Mouse (Mus musculus): ENCODE results near the gene Cyp2w1. TPM values are rescaled to one million over a fixed set of nuclear protein-coding genes. Genes with fewer than 3 reads are reported as not detected.

Gene Cyp2w1
- 4.8 and 8.5 TPM in 2 replicates for polyA plus RNA-seq (2015; fragmentation: Nextera tagmentation; extraction: Ambion mirVana)

DNA sequence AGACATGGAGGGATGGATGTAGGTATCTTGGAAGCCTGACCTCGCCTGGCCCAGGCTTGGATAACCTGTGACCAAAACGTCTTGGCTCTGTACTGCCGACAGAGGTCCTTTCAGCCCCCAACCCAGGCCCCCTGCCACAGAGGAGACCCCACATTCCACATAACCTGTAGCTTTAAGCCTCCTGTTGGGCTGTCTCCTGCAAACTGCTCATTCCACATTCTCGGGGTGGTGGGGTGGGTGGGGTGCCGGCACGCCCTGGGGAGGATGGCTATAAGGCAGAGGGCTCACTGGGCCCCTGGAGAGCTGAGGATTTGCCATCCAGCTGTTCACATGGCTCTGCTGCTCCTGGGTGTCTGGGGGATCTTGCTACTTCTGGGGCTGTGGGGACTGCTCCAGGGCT lies at the start of gene Cyp2w1:
Gene Cyp2w1, plus strand, starts transcription at position 301 of the 400 bp plus-strand sequence.
- Histone ChIP-seq H3K9me3 (ENCODE audit: control insufficient read depth, low read length) (no peaks in the 10 kb centered on the region), H3K4me1 (replicated peaks; ENCODE audit: control insufficient read depth, insufficient read depth) (peaks cover 6% of the 10 kb centered on the region; the same call in 1 of the 2 replicates), H3K4me3 (ENCODE audit: low read depth, low read length) (peak within 1 kb of the TSS; percentile 21; the same call in 1 of the 2 replicates), H3K9ac (ENCODE audit: low read length) (peak within 1 kb of the TSS; percentile 51), H3K27me3 (ENCODE audit: control insufficient read depth, insufficient read depth, low read length) (no peaks in the 10 kb centered on the region), H3K4me2 (replicated peaks; ENCODE audit: low read depth) (peak within 1 kb of the TSS; percentile 41), H3K27ac (replicated peaks) (peak within 1 kb of the TSS; percentile 88), H3K36me3 (ENCODE audit: control insufficient read depth, insufficient read depth, low read length) (no peaks in the 10 kb centered on the region)
- no peak for TF ChIP-seq CTCF (IDR thresholded peaks at IDR 0.05; ENCODE audit: low read depth)
- no peak for TF ChIP-seq EP300 (optimal IDR thresholded peaks at IDR 0.05)
- DNase-seq (ENCODE audit: low spot score) (no peak), ATAC-seq (ENCODE audit: low FRiP score, low TSS enrichment) (no peak)
- WGBS: 38% methylated on average over 6 of the region's 6 CpGs

DNA sequence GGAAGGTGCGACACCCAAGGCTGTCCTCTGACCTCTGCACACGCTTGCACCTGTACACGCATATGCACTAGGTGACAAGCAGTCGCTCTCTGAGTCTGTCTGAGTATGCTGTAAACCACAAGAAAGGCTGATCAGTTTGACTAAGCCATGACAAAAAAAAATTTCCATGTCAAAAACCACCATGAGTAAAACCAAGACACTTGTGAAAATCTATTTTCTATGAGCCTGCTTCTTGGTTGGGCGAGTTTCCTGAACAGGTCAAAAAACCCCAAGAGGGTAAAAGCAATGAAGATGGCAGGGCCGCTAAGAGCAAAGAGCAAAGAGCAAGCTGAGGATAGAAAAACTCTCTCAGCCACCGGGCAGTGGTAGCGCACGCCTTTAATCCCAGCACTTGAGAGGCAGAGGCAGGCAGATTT lies 48.8 kb upstream of the Cyp2w1 start:
- Histone ChIP-seq H3K4me2 (replicated peaks; ENCODE audit: low read depth) (no peak overlapping the region), H3K4me1 (replicated peaks; ENCODE audit: control insufficient read depth, insufficient read depth) (peaks cover 2% of the 10 kb centered on the region; the same call in 1 of the 2 replicates), H3K27me3 (ENCODE audit: control insufficient read depth, insufficient read depth, low read length) (no peaks in the 10 kb centered on the region), H3K36me3 (ENCODE audit: control insufficient read depth, insufficient read depth, low read length) (no peaks in the 10 kb centered on the region), H3K27ac (replicated peaks) (no peak overlapping the region), H3K4me3 (ENCODE audit: low read depth, low read length) (no peak overlapping the region), H3K9ac (ENCODE audit: low read length) (no peak overlapping the region), H3K9me3 (ENCODE audit: control insufficient read depth, low read length) (no peaks in the 10 kb centered on the region)
- WGBS: 87% methylated on average over 9 of the region's 9 CpGs
- no peak for DNase-seq (ENCODE audit: low spot score)
- TF ChIP-seq EP300 (optimal IDR thresholded peaks at IDR 0.05) (no peak), CTCF (IDR thresholded peaks at IDR 0.05; ENCODE audit: low read depth) (no peak)
- no peak for ATAC-seq (ENCODE audit: low FRiP score, low TSS enrichment)

DNA sequence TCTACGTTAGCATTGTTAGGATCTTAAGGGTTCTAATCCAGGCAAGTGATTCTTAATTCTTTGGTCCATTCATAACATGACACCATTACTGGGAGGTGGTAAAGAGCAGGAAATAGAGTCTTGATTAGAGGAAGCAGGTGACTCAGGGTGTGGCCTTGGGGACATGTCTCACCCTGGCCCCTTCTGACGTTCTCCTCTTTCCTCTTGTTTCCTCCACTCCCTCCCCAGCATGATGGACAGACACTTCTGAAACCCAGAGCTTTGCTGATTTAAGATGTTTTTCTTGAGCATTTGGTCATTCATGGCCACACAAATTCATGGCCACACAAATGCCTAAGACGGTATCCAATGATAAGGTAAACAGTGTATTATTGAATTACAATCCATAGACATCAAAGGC lies 42.5 kb upstream of the Cyp2w1 start:
- no peaks in the 10 kb centered on the region for H3K4me1 ChIP-seq (replicated peaks; ENCODE audit: control insufficient read depth, insufficient read depth)
- no peaks in the 10 kb centered on the region for H3K36me3 ChIP-seq (ENCODE audit: control insufficient read depth, insufficient read depth, low read length)
- WGBS: 53% methylated on average over 3 of the region's 3 CpGs
- no peak overlapping the region for H3K27ac ChIP-seq (replicated peaks)
- ATAC-seq (ENCODE audit: low FRiP score, low TSS enrichment): peak; percentile 66; the same call in 1 of the 2 replicates
- no peaks in the 10 kb centered on the region for H3K27me3 ChIP-seq (ENCODE audit: control insufficient read depth, insufficient read depth, low read length)
- no peak overlapping the region for H3K9ac ChIP-seq (ENCODE audit: low read length)
- no peaks in the 10 kb centered on the region for H3K9me3 ChIP-seq (ENCODE audit: control insufficient read depth, low read length)
- DNase-seq (ENCODE audit: low spot score): no peak
- TF ChIP-seq CTCF (IDR thresholded peaks at IDR 0.05; ENCODE audit: low read depth) (no peak), EP300 (optimal IDR thresholded peaks at IDR 0.05) (no peak)
- no peak overlapping the region for H3K4me2 ChIP-seq (replicated peaks; ENCODE audit: low read depth)
- no peak overlapping the region for H3K4me3 ChIP-seq (ENCODE audit: low read depth, low read length)

DNA sequence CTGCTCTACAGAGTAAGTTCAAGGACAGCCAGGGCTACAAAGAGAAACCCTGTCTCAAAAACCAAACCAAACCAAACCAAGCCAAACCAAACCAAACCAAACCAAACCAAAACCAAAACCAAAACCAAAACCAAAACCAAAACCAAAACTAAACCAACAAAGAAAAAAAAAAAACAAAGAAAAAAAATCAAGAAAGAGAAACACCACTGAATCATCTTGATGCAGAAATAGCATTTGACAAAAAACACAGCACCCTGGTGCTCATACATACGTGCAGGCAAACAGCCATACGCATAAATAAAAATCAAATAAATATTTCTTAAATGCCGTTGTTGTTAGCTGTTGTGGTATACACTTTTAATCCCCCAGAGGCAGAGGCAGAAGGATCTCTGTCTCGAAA lies 41.9 kb upstream of the Cyp2w1 start:
- ATAC-seq (ENCODE audit: low FRiP score, low TSS enrichment) (no peak), DNase-seq (ENCODE audit: low spot score) (no peak)
- Histone ChIP-seq H3K27ac (replicated peaks) (no peak overlapping the region), H3K27me3 (ENCODE audit: control insufficient read depth, insufficient read depth, low read length) (no peaks in the 10 kb centered on the region), H3K36me3 (ENCODE audit: control insufficient read depth, insufficient read depth, low read length) (no peaks in the 10 kb centered on the region), H3K9ac (ENCODE audit: low read length) (no peak overlapping the region), H3K9me3 (ENCODE audit: control insufficient read depth, low read length) (no peaks in the 10 kb centered on the region), H3K4me1 (replicated peaks; ENCODE audit: control insufficient read depth, insufficient read depth) (no peaks in the 10 kb centered on the region), H3K4me3 (ENCODE audit: low read depth, low read length) (no peak overlapping the region), H3K4me2 (replicated peaks; ENCODE audit: low read depth) (no peak overlapping the region)
- 85% methylated on average over 4 of the region's 4 CpGs for WGBS
- TF ChIP-seq EP300 (optimal IDR thresholded peaks at IDR 0.05) (no peak), CTCF (IDR thresholded peaks at IDR 0.05; ENCODE audit: low read depth) (no peak)

- no peak overlapping the region for H3K9ac ChIP-seq (ENCODE audit: low read length)
- H3K4me1 ChIP-seq (replicated peaks; ENCODE audit: control insufficient read depth, insufficient read depth): no peaks in the 10 kb centered on the region
- no peak for ATAC-seq (ENCODE audit: low FRiP score, low TSS enrichment)
- H3K4me2 ChIP-seq (replicated peaks; ENCODE audit: low read depth): no peak overlapping the region
- no peaks in the 10 kb centered on the region for H3K9me3 ChIP-seq (ENCODE audit: control insufficient read depth, low read length)
- H3K4me3 ChIP-seq (ENCODE audit: low read depth, low read length): no peak overlapping the region
- no peak for DNase-seq (ENCODE audit: low spot score)
- no peak for TF ChIP-seq EP300 (optimal IDR thresholded peaks at IDR 0.05)
- no peak for TF ChIP-seq CTCF (IDR thresholded peaks at IDR 0.05; ENCODE audit: low read depth)
- no peaks in the 10 kb centered on the region for H3K36me3 ChIP-seq (ENCODE audit: control insufficient read depth, insufficient read depth, low read length)
- H3K27me3 ChIP-seq (ENCODE audit: control insufficient read depth, insufficient read depth, low read length): no peaks in the 10 kb centered on the region
- WGBS: 86% methylated on average over 9 of the region's 9 CpGs
- H3K27ac ChIP-seq (replicated peaks): no peak overlapping the region
These were observed 40.6 kb upstream of the Cyp2w1 start for GRCm38 (mm10) chr5:139311822-139312221.

GRCm38 (mm10) chr5:139313536-139313935 lies 38.9 kb upstream of the Cyp2w1 start:
- H3K9ac ChIP-seq (ENCODE audit: low read length): no peak overlapping the region
- WGBS: 84% methylated on average over 9 of the region's 9 CpGs
- H3K4me3 ChIP-seq (ENCODE audit: low read depth, low read length): no peak overlapping the region
- H3K4me1 ChIP-seq (replicated peaks; ENCODE audit: control insufficient read depth, insufficient read depth): peaks cover 5% of the 10 kb centered on the region; the same call in 1 of the 2 replicates
- no peak overlapping the region for H3K27ac ChIP-seq (replicated peaks)
- H3K27me3 ChIP-seq (ENCODE audit: control insufficient read depth, insufficient read depth, low read length): no peaks in the 10 kb centered on the region
- no peaks in the 10 kb centered on the region for H3K36me3 ChIP-seq (ENCODE audit: control insufficient read depth, insufficient read depth, low read length)
- TF ChIP-seq CTCF (IDR thresholded peaks at IDR 0.05; ENCODE audit: low read depth) (no peak), EP300 (optimal IDR thresholded peaks at IDR 0.05) (no peak)
- no peak overlapping the region for H3K4me2 ChIP-seq (replicated peaks; ENCODE audit: low read depth)
- H3K9me3 ChIP-seq (ENCODE audit: control insufficient read depth, low read length): no peaks in the 10 kb centered on the region
- no peak for ATAC-seq (ENCODE audit: low FRiP score, low TSS enrichment)
- no peak for DNase-seq (ENCODE audit: low spot score)
